ENCODE assay signal across 8 mouse cellular contexts in genomic region chr19:59454196-59454595, GRCm38 (mm10). TPM values are rescaled to one million over a fixed set of nuclear protein-coding genes. Genes with fewer than 3 reads are reported as not detected.
DNase-seq lines count a peak whose midpoint lies in the region; ATAC-seq and TF ChIP-seq lines count a peak whose summit lies in the region.

No protein-coding gene starts in this region.

- TF ChIP-seq CTCF in C2C12 (IDR thresholded peaks at IDR 0.05; ENCODE audit: control insufficient read depth, insufficient read depth, insufficient read length), result peak; percentile 97

- no peak for ATAC-seq in erythroid progenitor cell, adult 5-6 weeks (replicated peaks; ENCODE audit: low FRiP score, poor library complexity, severe bottlenecking)

- no peaks in the 10 kb centered on the region for H3K36me3 ChIP-seq in C2C12 (ENCODE audit: control insufficient read depth, insufficient read depth)
- no peaks in the 10 kb centered on the region for H3K36me3 ChIP-seq in heart, embryonic 10.5 days

- peaks cover 22% of the 10 kb centered on the region for H3K4me1 ChIP-seq in heart, embryonic 10.5 days

- no peak overlapping the region for H3ac ChIP-seq in C2C12 (ENCODE audit: control insufficient read depth, insufficient read length, low read depth)

- H3K9me3 ChIP-seq in heart, embryonic 10.5 days, result no peaks in the 10 kb centered on the region

- WGBS in heart, embryonic 10.5 days, result under 1% methylated on average over 18 of the region's 18 CpGs

- H3K27ac ChIP-seq in heart, embryonic 10.5 days, result no peak overlapping the region

- no peaks in the 10 kb centered on the region for H3K79me2 ChIP-seq in C2C12 (ENCODE audit: control insufficient read depth, insufficient read depth)

- DNase-seq in ZHBTc4 (ENCODE audit: low read depth, low spot score), result peak; percentile 80
- DNase-seq in embryo, embryonic 11 days, result peak; percentile 93
- peak; percentile 84 for DNase-seq in heart, embryonic 10.5 days (ENCODE audit: low spot score)
- DNase-seq in kidney, postnatal 10 days, result peak; percentile 93
- peak; percentile 84 for DNase-seq in lung, postnatal 14 days
- peak; percentile 84 for DNase-seq in right cerebral cortex, postnatal 14 days

- peaks cover 32% of the 10 kb centered on the region for H3K27me3 ChIP-seq in C2C12 (ENCODE audit: control insufficient read depth, insufficient read depth, insufficient read length)
- peaks cover 100% of the 10 kb centered on the region for H3K27me3 ChIP-seq in heart, embryonic 10.5 days (ENCODE audit: insufficient read depth, poor library complexity, severe bottlenecking)

- H3K4me3 ChIP-seq in C2C12 (ENCODE audit: insufficient read depth, poor library complexity, severe bottlenecking), result no peak overlapping the region
- no peak overlapping the region for H3K4me3 ChIP-seq in heart, embryonic 10.5 days

- no peaks in the 10 kb centered on the region for H3K79me3 ChIP-seq in C2C12 (ENCODE audit: low read depth)

TF ChIP-seq in C2C12, 6 proteins besides CTCF, POLR2A, EP300 and RAD21:
- no peak for TF ChIP-seq FOSL1 (IDR thresholded peaks at IDR 0.05; ENCODE audit: insufficient read depth, low read length, poor library complexity, severe bottlenecking)
- no peak for TF ChIP-seq CEBPB (IDR thresholded peaks at IDR 0.05; ENCODE audit: low read depth)
- no peak for TF ChIP-seq MAX (IDR thresholded peaks at IDR 0.05)
- no peak for TF ChIP-seq MYOD1 (IDR thresholded peaks at IDR 0.05; ENCODE audit: control insufficient read depth, insufficient read length, low read depth)
- TF ChIP-seq MYOG (IDR thresholded peaks at IDR 0.05; ENCODE audit: control insufficient read depth, extremely low read depth, insufficient read length), result no peak
- TF ChIP-seq USF1 (IDR thresholded peaks at IDR 0.05; ENCODE audit: low read depth), result no peak
TF ChIP-seq in C2C12: peak in this region for 0.

RNA-seq across cellular contexts. Expression of gene Emx2, which starts 4.0 kb away (rescaled TPM):
- polyA plus RNA-seq in C2C12 (2012; fragmentation: generic; extraction: Trizol), result not detected
- 1.1 and 1.7 TPM in 2 replicates for polyA plus RNA-seq in heart, embryonic 10.5 days (2016; fragmentation: Nextera tagmentation; extraction: Ambion mirVana)
- total RNA-seq in erythroid progenitor cell, adult 5-6 weeks (2015; ENCODE audit: low replicate concordance), result not detected in 2 replicates
- total RNA-seq in erythroid progenitor cell, adult 5-6 weeks (2017; ENCODE audit: low replicate concordance), result not detected in 2 replicates
